8 mouse cellular contexts compared by ENCODE assay signal in the genomic region with DNA sequence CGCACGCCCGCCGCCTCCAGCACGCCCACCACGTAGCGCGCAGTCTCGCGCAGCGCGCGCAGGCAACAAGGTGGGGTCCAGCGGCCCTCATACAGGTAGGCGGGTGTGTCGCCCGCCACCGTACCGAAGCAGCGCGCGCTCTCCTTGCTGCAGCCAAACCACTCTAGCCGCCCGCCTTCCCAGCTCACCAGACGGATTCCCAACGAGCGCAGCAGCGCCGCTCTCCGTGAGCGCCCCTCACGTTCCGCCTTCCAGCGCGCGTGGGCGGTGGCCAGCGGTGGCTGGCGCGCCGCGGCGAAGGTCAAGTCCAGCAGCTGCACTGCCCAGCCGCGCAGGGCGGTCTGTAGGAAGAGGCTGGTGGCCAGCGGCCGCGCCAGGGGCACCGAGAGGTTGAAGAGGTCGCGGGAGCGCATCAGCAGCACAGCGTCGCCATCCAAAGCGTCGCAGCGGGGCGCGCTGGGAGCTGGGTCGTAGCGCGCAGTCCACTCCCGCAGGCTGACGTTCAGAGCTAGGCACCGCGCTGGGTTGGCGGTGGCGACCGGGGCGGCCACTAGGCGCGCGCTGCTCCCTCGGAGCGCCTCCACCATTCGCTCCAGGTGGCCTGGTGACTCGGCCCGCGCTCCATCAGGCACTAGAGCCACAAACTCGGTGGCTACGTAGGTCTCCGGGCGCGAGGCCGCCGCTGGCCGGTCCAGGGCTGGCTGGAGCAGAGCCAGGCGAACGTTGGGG. TPM values are rescaled to one million over a fixed set of nuclear protein-coding genes. Genes with fewer than 3 reads are reported as not detected.
A peak's percentile ranks its signal among the peaks of the same experiment; 100 is the strongest.
DNase-seq lines count a peak whose midpoint lies in the region; ATAC-seq and TF ChIP-seq lines count a peak whose summit lies in the region.

No protein-coding gene starts in this region.

- peaks cover 17% of the 10 kb centered on the region for H3K27me3 ChIP-seq in embryonic facial prominence, embryonic 15.5 days

- no peak overlapping the region for H3K27ac ChIP-seq in embryonic facial prominence, embryonic 15.5 days (replicated peaks)
- H3K27ac ChIP-seq in left cerebral cortex, adult 2 months, result peak overlapping the region; percentile 97

- 6% methylated on average over 90 of the region's 90 CpGs for WGBS in embryonic facial prominence, embryonic 15.5 days

- no peaks in the 10 kb centered on the region for H3K9me3 ChIP-seq in embryonic facial prominence, embryonic 15.5 days (replicated peaks)

- peaks cover 33% of the 10 kb centered on the region for H3K4me1 ChIP-seq in embryonic facial prominence, embryonic 15.5 days

- peak overlapping the region; percentile 46 for H3K4me3 ChIP-seq in embryonic facial prominence, embryonic 15.5 days (replicated peaks)
- peak overlapping the region; percentile 59 for H3K4me3 ChIP-seq in left cerebral cortex, adult 2 months

- peaks cover 45% of the 10 kb centered on the region for H3K36me3 ChIP-seq in embryonic facial prominence, embryonic 15.5 days

- H3K4me2 ChIP-seq in embryonic facial prominence, embryonic 15.5 days (replicated peaks), result peak overlapping the region; percentile 90

- peak overlapping the region; percentile 23 for H3K9ac ChIP-seq in embryonic facial prominence, embryonic 15.5 days

- 0 out of 2 replicates have a peak, but pooled peaks have one; percentile 24 for ATAC-seq in cerebellum, adult (ENCODE audit: insufficient number of reproducible peaks, low FRiP score, low TSS enrichment)
- ATAC-seq in embryonic facial prominence, embryonic 15.5 days (ENCODE audit: insufficient number of reproducible peaks, low FRiP score, low TSS enrichment, low read depth), result peak; percentile 13
- ATAC-seq in inflammation-experienced regulatory T-cells, adult 6 months, result no peak

- TF ChIP-seq CTCF in left cerebral cortex, adult 2 months (IDR thresholded peaks at IDR 0.05), result peak; percentile 41

- DNase-seq in layer of hippocampus, postnatal 10 days (ENCODE audit: low spot score in 2 of 2), result peak; percentile 52 to 66
- no peak for DNase-seq in layer of hippocampus, adult 11-12 months (ENCODE audit: low spot score)
- peak; percentile 64 to 69 for DNase-seq in left cerebral cortex, adult 2 months (ENCODE audit: extremely low spot score in 1 of 2, low spot score in 2 of 2)
- DNase-seq in neural tube, embryonic 10.5 days (ENCODE audit: extremely low spot score, low spot score), result peak; percentile 67
- DNase-seq in spleen, postnatal 4 days (ENCODE audit: low spot score in 2 of 2), result no peak

- intact Hi-C loops in left cerebral cortex, adult 2 months (cut with DNase I), result no loop called here

RNA-seq across cellular contexts. Expression of a gene that starts 4.6 kb away (rescaled TPM):
- total RNA-seq in layer of hippocampus, postnatal 10 days (2021), result 100 to 1,000 TPM; 260 to 286 TPM
- 108 and 114 TPM in 2 replicates for polyA plus RNA-seq in embryonic facial prominence, embryonic 15.5 days (2015; fragmentation: Nextera tagmentation; extraction: Ambion mirVana)
- total RNA-seq in left cerebral cortex, adult 2 months (2021), result 100 to 1,000 TPM; 287 to 321 TPM
- polyA plus RNA-seq in inflammation-experienced regulatory T-cells, adult 6 months (2017; shearing (Covaris generic)), result 10 to 100 TPM; 16.1 to 24.1 (median 19.7) TPM

RNA-seq across cellular contexts. Expression of a gene that starts 5.4 kb away (rescaled TPM):
- 10 to 100 TPM; 42.2 to 45.0 TPM for total RNA-seq in layer of hippocampus, postnatal 10 days (2021)
- polyA plus RNA-seq in embryonic facial prominence, embryonic 15.5 days (2015; fragmentation: Nextera tagmentation; extraction: Ambion mirVana), result 27.8 and 30.3 TPM in 2 replicates
- total RNA-seq in left cerebral cortex, adult 2 months (2021), result 10 to 100 TPM; 51.0 to 52.2 TPM
- polyA plus RNA-seq in inflammation-experienced regulatory T-cells, adult 6 months (2017; shearing (Covaris generic)), result 1 to 10 TPM; 5.7 to 9.6 (median 8.9) TPM

RNA-seq across cellular contexts. Expression of a gene that starts 29.9 kb away (rescaled TPM):
- total RNA-seq in layer of hippocampus, postnatal 10 days (2021), result 1 to 10 TPM; 4.0 to 4.6 TPM
- polyA plus RNA-seq in embryonic facial prominence, embryonic 15.5 days (2015; fragmentation: Nextera tagmentation; extraction: Ambion mirVana), result 34.5 and 35.5 TPM in 2 replicates
- 1 to 10 TPM; 3.2 to 6.2 TPM for total RNA-seq in left cerebral cortex, adult 2 months (2021)
- polyA plus RNA-seq in inflammation-experienced regulatory T-cells, adult 6 months (2017; shearing (Covaris generic)), result 100 to 1,000 TPM; 134 to 155 (median 155) TPM

RNA-seq across cellular contexts. Expression of a gene that starts 31.6 kb away (rescaled TPM):
- 1 to 10 TPM; 7.5 to 9.9 TPM for total RNA-seq in layer of hippocampus, postnatal 10 days (2021)
- polyA plus RNA-seq in embryonic facial prominence, embryonic 15.5 days (2015; fragmentation: Nextera tagmentation; extraction: Ambion mirVana), result 22.1 and 23.0 TPM in 2 replicates
- total RNA-seq in left cerebral cortex, adult 2 months (2021), result 10 to 100 TPM in 1 of 2 experiments, 1 to 10 TPM in 1; 6.3 to 12.0 TPM
- 10 to 100 TPM; 38.3 to 51.4 (median 47.1) TPM for polyA plus RNA-seq in inflammation-experienced regulatory T-cells, adult 6 months (2017; shearing (Covaris generic))

Comparison
In these comparisons a context has a peak if more than half of its experiments do, and no peak if none do; other contexts are left out.
1. DNase-seq: peak in layer of hippocampus, postnatal 10 days (2 of 2), left cerebral cortex, adult 2 months (2 of 2) and neural tube, embryonic 10.5 days (single experiment); none in layer of hippocampus, adult 11-12 months (single experiment) and spleen, postnatal 4 days (0 of 2).